Mouse (Mus musculus) CD8-positive naive resting alpha-beta T cell, adult 57 days (primary cell): ENCODE results near the gene C1qtnf5. TPM values are rescaled to one million over a fixed set of nuclear protein-coding genes. Genes with fewer than 3 reads are reported as not detected.

Source experiments
- total RNA-seq: library from RNA; stranded (reverse); gene quantifications from one replicate; pipeline ENCODE4 v1.2.4, GENCODE M21; 2023

The C1qtnf5 gene
- not detected for total RNA-seq

DNA sequence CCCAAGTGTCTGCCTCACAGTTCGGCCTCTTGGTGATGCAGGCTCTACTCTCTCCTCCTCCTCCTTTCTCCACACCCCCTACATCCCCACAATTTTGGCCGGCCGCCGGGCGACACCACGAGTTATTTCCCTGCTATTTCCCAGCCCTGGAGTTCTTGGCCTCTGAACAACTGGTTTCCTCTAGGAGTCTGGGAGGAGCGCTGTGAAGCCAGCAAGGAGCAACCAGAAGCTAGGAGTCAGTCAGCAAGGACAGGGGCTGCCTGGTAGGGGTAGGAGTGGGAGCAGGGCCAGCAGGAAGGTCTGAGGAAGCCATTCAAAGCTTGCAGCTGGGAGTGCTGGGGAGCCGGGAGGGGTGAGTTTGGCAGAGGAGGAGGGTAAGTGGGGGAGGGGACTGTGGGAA is at the start of gene C1qtnf5:
TSS of gene C1qtnf5 (plus strand) at position 136 of the 400 bp plus-strand sequence.

DNA sequence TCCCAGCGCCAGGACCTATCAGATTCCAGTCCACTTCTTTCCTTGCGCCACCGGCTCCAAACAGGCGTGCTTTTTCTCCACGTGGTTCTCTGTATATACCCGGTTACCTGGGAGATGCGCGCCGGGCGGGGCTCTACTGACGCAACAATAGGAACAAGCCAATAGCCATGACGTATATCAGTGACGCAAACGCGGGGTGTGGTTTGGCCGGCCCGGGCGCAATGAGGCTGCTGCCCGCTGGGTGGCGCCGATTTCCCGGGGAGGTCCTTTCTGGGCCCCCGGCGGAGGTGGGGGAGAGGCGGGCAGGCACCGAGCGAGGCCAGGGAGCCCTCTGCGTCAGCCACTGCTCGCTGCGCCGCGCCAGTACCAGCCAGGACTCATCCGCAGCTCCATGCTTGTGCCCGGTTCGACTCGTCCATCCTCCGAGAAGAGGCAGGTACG is 40.2 kb upstream of the C1qtnf5 start, which contains the start of gene Usp2:
TSS of gene Usp2 (plus strand) at position 237 of the 441 bp plus-strand sequence.

DNA sequence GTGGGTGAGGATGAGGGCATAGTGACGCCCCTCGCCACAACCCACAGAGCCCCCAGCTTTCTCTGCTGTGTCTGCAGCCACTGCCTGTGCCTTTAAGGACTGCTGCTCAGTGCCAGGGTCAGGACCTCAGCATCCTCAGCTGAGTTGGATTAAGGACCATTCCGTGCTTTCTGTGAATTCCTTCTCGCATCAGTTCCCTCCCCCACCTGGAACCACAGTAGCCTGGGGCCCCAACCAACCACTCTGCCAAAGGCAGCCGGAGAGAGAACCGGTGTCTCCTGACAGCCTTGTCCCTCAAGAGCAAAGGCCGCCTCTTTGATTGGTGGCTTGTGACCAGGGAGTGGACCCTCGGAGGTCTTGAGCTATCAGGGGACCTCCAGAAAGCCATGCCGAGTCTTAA is 5.6 kb upstream of the C1qtnf5 start, which contains the start of gene Mfrp:
TSS of gene Mfrp (plus strand) at position 240 of the 400 bp plus-strand sequence.

DNA sequence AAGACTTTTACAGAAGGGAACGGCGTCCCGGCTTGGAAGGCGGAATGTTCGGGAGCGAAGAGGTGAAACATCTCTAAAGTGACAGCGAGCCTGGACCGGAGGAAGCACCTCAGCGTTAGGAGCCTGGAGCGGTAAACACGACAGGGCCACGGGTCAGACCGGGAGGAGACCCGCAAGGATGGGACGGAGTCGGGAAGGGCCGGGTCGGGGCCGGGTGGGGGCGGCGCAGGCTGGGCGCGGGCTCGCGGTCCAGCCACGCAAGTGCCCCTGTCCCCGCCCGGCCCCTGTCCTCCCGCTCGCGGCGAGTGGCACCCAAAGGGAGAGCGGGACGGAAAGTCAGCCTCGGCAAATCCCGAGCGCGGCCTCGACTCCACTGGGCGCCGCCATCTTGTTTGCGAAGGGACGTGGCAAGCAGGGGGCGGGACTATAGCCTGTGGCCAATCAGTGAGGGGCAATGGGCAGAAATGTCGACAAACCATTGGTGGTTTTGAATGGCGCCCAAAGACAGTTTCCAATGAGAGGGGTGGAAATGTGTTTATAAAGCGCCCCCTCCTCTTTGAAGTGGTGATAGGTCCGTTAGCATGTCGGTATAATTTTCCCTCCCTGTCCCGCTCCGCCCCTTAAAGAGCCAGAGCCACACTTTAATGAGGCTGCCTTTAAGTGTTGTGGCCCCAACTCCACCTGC is 6.2 kb downstream of the C1qtnf5 start, which contains the start of the genes Gm49380 and Rnf26:
TSS of gene Gm49380 (minus strand) at position 396 of the 685 bp plus-strand sequence.
TSS of gene Rnf26 (minus strand) at position 413 of the 685 bp plus-strand sequence.

DNA sequence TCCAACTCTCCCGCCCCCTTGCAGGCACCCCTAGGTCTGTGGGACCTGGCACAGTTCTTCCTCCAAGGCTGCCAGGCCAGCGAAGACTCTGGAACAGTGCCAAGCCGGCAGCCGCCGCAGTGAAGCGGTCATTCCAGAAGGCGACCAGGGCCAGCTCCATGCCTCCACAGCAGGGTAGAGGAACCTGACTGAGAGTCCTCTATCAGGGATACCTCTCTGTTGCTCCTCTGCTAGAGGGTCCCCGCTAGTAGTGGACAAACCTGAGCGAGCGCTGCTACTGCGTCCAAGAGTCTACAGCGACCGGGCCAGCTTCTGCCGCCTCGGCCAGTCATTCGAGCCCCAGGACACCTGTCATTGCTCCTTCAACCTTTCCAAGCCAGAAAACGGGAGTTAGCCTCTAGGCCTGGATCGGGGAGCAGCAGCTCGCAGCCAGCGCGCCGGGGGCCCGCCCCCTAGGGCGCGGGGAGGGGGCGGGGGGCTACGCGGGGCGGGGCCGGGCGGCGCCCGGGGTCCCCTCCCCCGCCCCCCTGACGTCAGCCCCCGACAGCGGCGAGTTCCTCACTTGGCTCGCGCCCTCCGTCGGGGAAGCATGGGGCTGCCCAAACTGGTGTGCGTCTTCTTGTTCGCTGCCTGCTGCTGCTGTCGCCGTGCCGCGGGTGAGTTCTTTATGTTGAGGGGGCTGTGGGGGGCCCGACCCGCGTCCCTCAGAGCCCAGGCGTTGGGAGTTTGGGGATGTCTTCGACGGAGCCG is 27.2 kb downstream of the C1qtnf5 start, which contains the start of gene Mcam:
TSS of gene Mcam (plus strand) at position 369 of the 750 bp plus-strand sequence.

Other genes with a start within 250 kb of the C1qtnf5 start
- 993 TPM for gene Thy1, start 63.9 kb upstream of the C1qtnf5 start, total RNA-seq
- gene Usp2, start 40.2 kb upstream of the C1qtnf5 start, total RNA-seq = 41.6 TPM
- gene Mfrp, start 5.5 kb upstream of the C1qtnf5 start, total RNA-seq = 0.34 TPM
- 0.21 TPM for gene Gm49380, start 6.3 kb downstream of the C1qtnf5 start, total RNA-seq
- 20.6 TPM for gene Rnf26, start 6.3 kb downstream of the C1qtnf5 start, total RNA-seq
- 1.5 TPM for gene Mcam, start 27.2 kb downstream of the C1qtnf5 start, total RNA-seq
- 154 TPM for gene Cbl, start 126.8 kb downstream of the C1qtnf5 start, total RNA-seq
- not detected for gene Ccdc153, start 133.4 kb downstream of the C1qtnf5 start, total RNA-seq
- gene Pdzd3, start 144.2 kb downstream of the C1qtnf5 start, total RNA-seq = not detected
- gene Nlrx1, start 161.4 kb downstream of the C1qtnf5 start, total RNA-seq = 5.8 TPM
- 0.24 TPM for gene Abcg4, start 181.4 kb downstream of the C1qtnf5 start, total RNA-seq
- 55.6 TPM for gene Hinfp, start 198.4 kb downstream of the C1qtnf5 start, total RNA-seq
- gene C2cd2l, start 213.0 kb downstream of the C1qtnf5 start, total RNA-seq = 22.2 TPM
- 8.9 TPM for gene Dpagt1, start 218.8 kb downstream of the C1qtnf5 start, total RNA-seq
- gene H2afx, start 227.4 kb downstream of the C1qtnf5 start, total RNA-seq = 36.3 TPM
- gene Hmbs, start 237.0 kb downstream of the C1qtnf5 start, total RNA-seq = 13.8 TPM